Mouse (Mus musculus) small intestine, adult 2 months (tissue): ENCODE results near the gene Arl9. TPM values are rescaled to one million over a fixed set of nuclear protein-coding genes. Genes with fewer than 3 reads are reported as not detected.

Experiments used
- H3K27ac ChIP-seq: fragments of 200-500 bp; 2 replicates; pipeline ENCODE4 v1.5.1; 2012; ENCODE audit warnings: low read depth, low read length, control low read depth, inconsistent platforms; ENCODE audit not compliant: insufficient read depth
- H3K27me3 ChIP-seq: fragments of 200-500 bp; 2 replicates; pipeline ENCODE4 v1.6.1; 2012; ENCODE audit warnings: mild to moderate bottlenecking, moderate library complexity, low read length, inconsistent platforms; ENCODE audit not compliant: control insufficient read depth, insufficient read depth
- H3K36me3 ChIP-seq: fragments of 200-500 bp; 2 replicates; pipeline ENCODE4 v1.6.1; 2012; ENCODE audit warnings: mild to moderate bottlenecking, low read length, control low read depth, inconsistent platforms; ENCODE audit not compliant: control insufficient read depth, insufficient read depth
- H3K4me1 ChIP-seq: fragments of 200-500 bp; 2 replicates; pipeline ENCODE4 v1.6.1; 2012; ENCODE audit warnings: low read length, inconsistent platforms, mixed read lengths; ENCODE audit not compliant: control insufficient read depth, insufficient read depth, insufficient read length
- H3K4me3 ChIP-seq: fragments of 200-500 bp; 2 replicates; pipeline ENCODE4 v1.5.1; 2012; ENCODE audit warnings: low read depth, mild to moderate bottlenecking, control low read depth, inconsistent platforms, low read length, moderate library complexity
- CTCF ChIP-seq: fragments of 200-500 bp; IDR thresholded peaks from 2 replicates; pipeline ENCODE4 v1.5.1; 2012; ENCODE audit warnings: low read depth, mild to moderate bottlenecking, control low read depth, inconsistent platforms, low read length, moderate library complexity, mixed read lengths; ENCODE audit not compliant: insufficient replicate concordance, insufficient read length; ENCODE audit errors: extremely low read depth
- POLR2A ChIP-seq: fragments of 200-500 bp; IDR thresholded peaks from 2 replicates; pipeline ENCODE4 v1.6.1; 2012; ENCODE audit warnings: low read depth, mild to moderate bottlenecking, control low read depth, inconsistent platforms, low read length, moderate library complexity
- WGBS: fragments of 180-500 bp; shearing (Covaris S2); methylation state at CpG from one replicate; pipeline ENCODE4 v1.1.7; 2018; 5-methylcytosine and 5-hydroxymethylcytosine counted together
- polyA plus RNA-seq: library from polyadenylated mRNA; depleted of rRNA; stranded (reverse); fragments of >200 nt; gene quantifications from 2 replicates; pipeline ENCODE4 v1.2.3, GENCODE M21; 2012

The Arl9 gene
- polyA plus RNA-seq, 1 experiment, result not detected

DNA sequence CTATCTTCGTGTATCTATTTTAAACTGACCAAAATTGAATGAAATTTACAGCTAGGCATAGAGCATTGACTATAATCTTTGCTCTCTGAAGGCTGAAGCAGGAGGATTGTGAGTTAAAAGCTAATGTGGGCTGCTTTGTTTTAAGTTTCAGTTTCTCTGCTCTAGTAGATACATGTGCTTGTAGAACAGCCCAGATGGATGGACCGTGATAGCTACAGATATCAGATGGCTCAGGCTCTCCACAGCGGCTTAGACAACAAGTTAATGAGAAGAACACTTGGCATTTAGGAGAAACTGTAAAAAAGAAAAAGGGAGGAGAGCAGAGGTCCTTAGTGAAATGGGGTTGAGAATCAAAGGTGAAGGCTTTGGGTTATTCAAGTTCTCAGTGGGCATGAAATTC lies 13.1 kb upstream of the Arl9 start:
- no peaks in the 10 kb centered on the region for H3K27me3 ChIP-seq
- TF ChIP-seq CTCF (no peak), POLR2A (no peak)
- H3K4me3 ChIP-seq, result no peak overlapping the region
- H3K36me3 ChIP-seq, result peaks cover 69% of the 10 kb centered on the region
- no peaks in the 10 kb centered on the region for H3K4me1 ChIP-seq
- no peak overlapping the region for H3K27ac ChIP-seq
- WGBS, result 96% methylated on average over 3 of the region's 3 CpGs

- TF ChIP-seq CTCF (no peak), POLR2A (no peak)
- Histone ChIP-seq H3K27me3 (no peaks in the 10 kb centered on the region), H3K36me3 (peaks cover 73% of the 10 kb centered on the region), H3K27ac (no peak overlapping the region), H3K4me1 (no peaks in the 10 kb centered on the region), H3K4me3 (no peak overlapping the region)
- WGBS, result 93% methylated on average over 5 of the region's 5 CpGs
Measured at GRCm38 (mm10) chr5:76993174-76993814, 10.6 kb upstream of the Arl9 start.

- WGBS, result 36% methylated on average over 5 of the region's 5 CpGs
- H3K4me1 ChIP-seq, result no peaks in the 10 kb centered on the region
- no peaks in the 10 kb centered on the region for H3K27me3 ChIP-seq
- H3K27ac ChIP-seq, result no peak overlapping the region
- no peak overlapping the region for H3K4me3 ChIP-seq
- TF ChIP-seq POLR2A (no peak), CTCF (no peak)
- H3K36me3 ChIP-seq, result peaks cover 52% of the 10 kb centered on the region
Measured at GRCm38 (mm10) chr5:76998416-76998815, 5.4 kb upstream of the Arl9 start.

DNA sequence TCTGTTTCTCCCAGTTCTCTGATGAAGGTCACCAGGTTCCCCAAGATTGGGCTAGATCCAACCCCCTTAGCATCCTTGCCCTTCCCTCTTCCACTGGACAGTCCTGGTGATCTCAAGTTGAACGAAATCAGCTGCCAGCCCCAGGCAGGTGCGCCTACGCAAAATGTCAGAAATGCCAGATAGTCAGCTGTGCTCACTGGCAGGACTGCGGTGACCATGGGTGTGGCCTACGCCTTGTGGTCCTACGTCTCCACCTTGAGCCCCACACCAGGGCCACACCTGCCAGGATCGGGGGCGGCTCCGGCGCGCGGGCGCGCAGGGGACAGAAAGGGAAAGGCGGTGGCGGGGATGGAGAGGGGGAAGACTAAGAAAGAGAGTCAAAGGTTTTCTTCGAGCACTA lies 2.7 kb upstream of the Arl9 start:
- no peaks in the 10 kb centered on the region for H3K27me3 ChIP-seq
- peaks cover 30% of the 10 kb centered on the region for H3K36me3 ChIP-seq
- no peak overlapping the region for H3K4me3 ChIP-seq
- TF ChIP-seq CTCF (no peak), POLR2A (no peak)
- H3K4me1 ChIP-seq, result no peaks in the 10 kb centered on the region
- H3K27ac ChIP-seq, result no peak overlapping the region
- WGBS, result 94% methylated on average over 17 of the region's 17 CpGs

DNA sequence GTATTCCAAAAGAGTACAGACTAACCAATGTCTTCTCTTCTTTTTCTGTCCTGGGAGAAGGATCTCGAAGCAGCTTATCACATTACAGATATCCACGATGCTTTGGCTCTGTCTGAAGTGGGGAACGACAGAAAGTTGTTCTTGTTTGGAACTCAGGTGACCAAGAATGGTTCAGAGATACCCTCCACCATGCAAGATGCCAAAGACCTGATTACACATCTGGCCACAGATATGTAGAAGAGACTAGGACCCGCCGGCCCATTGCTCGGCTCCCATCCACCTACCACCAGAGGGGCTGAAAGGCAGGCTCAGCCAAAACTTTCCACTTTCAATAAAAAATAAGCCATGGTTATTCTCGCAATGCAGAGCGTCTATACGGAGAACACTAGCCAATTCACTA lies 6.5 kb downstream of the Arl9 start:
- H3K36me3 ChIP-seq, result no peaks in the 10 kb centered on the region
- H3K4me1 ChIP-seq, result no peaks in the 10 kb centered on the region
- no peak overlapping the region for H3K27ac ChIP-seq
- H3K4me3 ChIP-seq, result no peak overlapping the region
- 90% methylated on average over 9 of the region's 9 CpGs for WGBS
- no peaks in the 10 kb centered on the region for H3K27me3 ChIP-seq
- no peak for TF ChIP-seq POLR2A
- no peak for TF ChIP-seq CTCF

GRCm38 (mm10) chr5:77011082-77011481 lies 7.2 kb downstream of the Arl9 start:
- TF ChIP-seq POLR2A (no peak), CTCF (no peak)
- H3K4me1 ChIP-seq, result peaks cover 1% of the 10 kb centered on the region; the same call in 1 of the 2 replicates
- no peak overlapping the region for H3K27ac ChIP-seq
- H3K4me3 ChIP-seq, result no peak overlapping the region
- H3K27me3 ChIP-seq, result no peaks in the 10 kb centered on the region
- 63% methylated on average over 3 of the region's 3 CpGs for WGBS
- H3K36me3 ChIP-seq, result no peaks in the 10 kb centered on the region

DNA sequence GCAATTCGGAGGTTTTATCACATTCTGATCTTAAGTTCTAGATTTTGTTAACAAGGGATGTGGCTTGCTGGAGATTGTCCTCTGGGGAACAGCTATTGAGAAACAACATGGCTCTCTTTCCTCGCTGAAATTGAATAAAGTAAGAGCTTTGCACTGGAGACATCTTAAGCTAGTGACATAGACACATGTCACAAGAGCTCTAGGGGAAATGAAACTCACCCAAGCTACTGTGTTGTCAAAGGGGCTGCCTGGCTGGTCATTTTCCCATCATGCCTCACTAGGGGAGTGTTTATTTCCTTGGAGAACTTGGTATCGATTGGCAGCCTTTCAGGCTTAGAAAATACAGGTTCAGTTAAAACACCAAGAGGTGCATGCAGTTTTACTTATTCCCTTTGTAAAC lies 9.3 kb downstream of the Arl9 start:
- peaks cover 4% of the 10 kb centered on the region; the same call in 1 of the 2 replicates for H3K4me1 ChIP-seq
- no peak overlapping the region for H3K4me3 ChIP-seq
- 54% methylated on average over 3 of the region's 3 CpGs for WGBS
- no peak overlapping the region for H3K27ac ChIP-seq
- H3K27me3 ChIP-seq, result no peaks in the 10 kb centered on the region
- TF ChIP-seq CTCF (no peak), POLR2A (no peak)
- no peaks in the 10 kb centered on the region for H3K36me3 ChIP-seq
